Mouse (Mus musculus) cortical plate, adult 2 months (tissue): ENCODE data around the gene Tnpo2. TPM values are rescaled to one million over a fixed set of nuclear protein-coding genes. Genes with fewer than 3 reads are reported as not detected.
A peak's percentile ranks its signal among the peaks of the same experiment; 100 is the strongest.

Experiments
- H3K27ac ChIP-seq: fragments of 200-500 bp; 2 replicates; pipeline ENCODE4 v1.5.1; 2012; ENCODE audit warnings: low read length, control low read depth, inconsistent platforms; ENCODE audit not compliant: insufficient read depth
- H3K4me1 ChIP-seq: fragments of 200-500 bp; 2 replicates; pipeline ENCODE4 v1.6.1; 2011; ENCODE audit warnings: low read length; ENCODE audit not compliant: control insufficient read depth, insufficient read depth
- H3K4me3 ChIP-seq: fragments of 200-500 bp; 2 replicates; pipeline ENCODE4 v1.5.1; 2011; ENCODE audit warnings: mild to moderate bottlenecking, low read length, control low read depth; ENCODE audit not compliant: insufficient read depth
- CTCF ChIP-seq: fragments of 200-500 bp; IDR thresholded peaks from 2 replicates; pipeline ENCODE4 v1.5.1; 2011; ENCODE audit warnings: mild to moderate bottlenecking, control low read depth, low read length; ENCODE audit not compliant: insufficient read depth; ENCODE audit errors: extremely low read depth
- POLR2A ChIP-seq: fragments of 200-500 bp; IDR thresholded peaks from 2 replicates; pipeline ENCODE4 v1.6.1; 2011; ENCODE audit warnings: mild to moderate bottlenecking, low read length, control low read depth; ENCODE audit not compliant: insufficient read depth; ENCODE audit errors: extremely low read depth
- polyA plus RNA-seq: library from polyadenylated mRNA; depleted of rRNA; stranded (reverse); fragments of >200 nt; gene quantifications from 2 replicates; pipeline ENCODE4 v1.2.3, GENCODE M21; 2012

Tnpo2 gene
- polyA plus RNA-seq, 1 experiment: 110 TPM

DNA sequence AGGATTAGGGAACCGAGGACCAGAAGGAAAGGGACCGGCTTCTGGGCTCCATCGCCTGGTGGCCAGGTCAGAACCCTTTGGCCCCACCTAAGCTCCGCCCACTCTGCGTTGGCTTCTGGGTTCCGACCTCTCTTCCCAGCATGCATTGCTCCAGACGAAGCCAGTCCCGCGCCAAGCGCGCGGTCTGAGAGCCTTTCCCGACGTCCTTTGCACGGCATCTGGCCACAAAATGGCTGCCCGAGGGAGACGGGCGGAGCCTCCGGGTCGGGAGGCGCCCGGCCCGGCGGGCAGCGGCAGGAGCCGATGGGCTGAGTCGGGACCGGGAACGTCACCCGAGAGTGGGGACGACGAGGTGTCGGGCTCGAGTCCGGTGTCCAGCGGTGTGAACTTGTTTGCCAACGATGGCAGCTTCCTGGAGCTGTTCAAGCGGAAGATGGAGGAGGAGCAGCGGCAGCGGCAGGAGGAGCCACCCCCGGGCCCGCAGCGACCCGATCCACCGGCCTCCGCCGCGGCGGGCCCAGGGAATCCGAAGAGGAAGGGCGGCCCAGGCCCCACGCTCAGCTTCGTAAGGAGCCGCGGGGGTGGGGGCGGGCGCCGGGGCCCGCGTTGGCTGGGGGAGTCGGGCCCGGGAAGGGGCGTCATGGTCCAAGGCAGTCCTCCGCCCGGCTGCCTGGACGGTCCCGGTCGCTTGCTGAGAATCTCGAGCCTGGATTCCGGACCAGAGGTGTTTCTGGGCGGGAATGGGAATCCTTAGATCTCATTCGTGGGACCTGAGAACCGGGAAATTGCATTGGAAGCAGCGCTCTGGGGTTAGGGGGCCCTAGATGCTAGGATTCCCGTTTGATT, 9.8 kb upstream of the Tnpo2 start, which contains the start of gene Trir:
Gene Trir, plus strand, starts transcription at position 154 of the 846 bp plus-strand sequence.
- Histone ChIP-seq H3K4me3 (peak within 1 kb of the TSS; percentile 96), H3K27ac (peak within 1 kb of the TSS; percentile 96), H3K4me1 (peaks cover 10% of the 10 kb centered on the region)
- no peak for TF ChIP-seq CTCF
- peak; percentile 94 for TF ChIP-seq POLR2A

- Histone ChIP-seq H3K27ac (no peak overlapping the region), H3K4me3 (peak overlapping the region; percentile 80), H3K4me1 (peaks cover 10% of the 10 kb centered on the region)
- no peak for TF ChIP-seq POLR2A
- TF ChIP-seq CTCF: no peak
These were observed 9.2 kb upstream of the Tnpo2 start for GRCm38 (mm10) chr8:85027516-85027855.

GRCm38 (mm10) chr8:85027922-85028321, 8.8 kb upstream of the Tnpo2 start:
- H3K4me1 ChIP-seq: peaks cover 10% of the 10 kb centered on the region
- peak overlapping the region; percentile 80; the same call in 1 of the 2 replicates for H3K4me3 ChIP-seq
- TF ChIP-seq CTCF: no peak
- no peak for TF ChIP-seq POLR2A
- H3K27ac ChIP-seq: no peak overlapping the region

DNA sequence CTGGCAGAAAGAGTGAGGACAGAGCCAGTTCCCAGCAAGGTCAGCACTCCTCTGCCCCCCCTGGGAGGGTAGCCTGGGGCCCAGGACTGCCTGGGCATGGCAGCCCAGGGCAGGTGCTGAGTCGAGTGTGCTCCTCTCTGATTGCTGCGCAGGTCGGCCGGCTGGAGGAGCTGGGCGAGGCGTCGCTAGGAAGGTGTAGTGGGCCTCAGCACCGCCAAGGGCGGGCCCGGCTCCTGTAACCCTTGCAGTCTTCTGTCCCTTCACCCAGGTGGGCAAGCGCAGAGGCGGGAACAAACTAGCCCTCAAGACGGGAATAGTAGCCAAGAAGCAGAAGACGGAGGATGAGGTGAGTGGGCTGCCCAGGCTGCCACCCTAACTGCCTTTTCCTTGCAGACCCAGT, 7.4 kb upstream of the Tnpo2 start:
- H3K4me3 ChIP-seq: no peak overlapping the region
- TF ChIP-seq CTCF (no peak), POLR2A (no peak)
- H3K4me1 ChIP-seq: peaks cover 7% of the 10 kb centered on the region
- H3K27ac ChIP-seq: no peak overlapping the region

- Histone ChIP-seq H3K4me1 (peaks cover 4% of the 10 kb centered on the region), H3K27ac (no peak overlapping the region), H3K4me3 (no peak overlapping the region)
- TF ChIP-seq CTCF (no peak), POLR2A (no peak)
These were observed 3.9 kb upstream of the Tnpo2 start for GRCm38 (mm10) chr8:85032622-85033311.

DNA sequence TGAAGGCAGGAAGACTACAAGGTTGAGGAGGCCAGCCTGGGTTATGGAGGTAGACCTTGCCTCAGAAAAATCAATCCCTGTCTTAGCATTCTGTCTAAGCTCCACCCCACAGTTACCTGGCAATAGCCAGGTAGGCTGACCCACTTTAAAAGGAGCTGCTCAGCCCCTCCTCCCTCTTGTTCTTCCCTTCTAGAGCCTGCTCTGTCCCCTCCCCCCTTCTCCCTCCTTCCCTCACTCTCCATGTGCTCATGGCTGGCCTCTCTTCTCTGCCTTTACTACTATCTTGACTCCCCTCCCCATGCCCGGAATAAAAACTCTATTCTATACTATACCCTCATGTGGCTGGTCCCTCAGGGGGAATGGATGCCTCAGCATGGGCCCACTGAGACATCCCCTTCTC, 2.8 kb upstream of the Tnpo2 start:
- Histone ChIP-seq H3K4me3 (no peak overlapping the region), H3K27ac (no peak overlapping the region)
- TF ChIP-seq CTCF (no peak), POLR2A (no peak)

DNA sequence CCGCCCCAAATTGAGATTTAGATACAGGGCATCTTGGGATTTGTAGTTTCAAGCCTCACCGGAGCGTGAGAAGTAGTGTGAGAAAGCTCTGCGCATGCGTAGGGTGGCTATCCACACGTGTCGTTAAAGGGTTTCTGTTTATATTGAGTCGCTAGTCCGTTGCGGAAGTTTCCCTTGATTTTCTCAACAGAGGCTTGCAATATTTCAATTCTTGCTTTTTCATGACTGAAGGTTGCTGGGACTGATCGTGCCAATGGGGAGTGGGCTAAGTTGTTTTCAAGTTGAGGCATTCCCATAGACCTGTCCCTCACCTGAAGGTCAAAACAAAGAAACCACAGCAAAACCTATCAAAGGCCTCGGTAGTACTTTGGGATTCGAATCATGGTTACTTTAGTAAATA, 2.0 kb upstream of the Tnpo2 start:
- Histone ChIP-seq H3K4me1 (no peaks in the 10 kb centered on the region; the same call in 1 of the 2 replicates), H3K4me3 (no peak overlapping the region), H3K27ac (no peak overlapping the region)
- no peak for TF ChIP-seq CTCF
- TF ChIP-seq POLR2A: peak; percentile 41; the same call in 1 of the 2 replicates

More for the DNA sequence above, 2.8 kb upstream of the Tnpo2 start:
- H3K4me1 ChIP-seq: no peaks in the 10 kb centered on the region; the same call in 1 of the 2 replicates

GRCm38 (mm10) chr8:85035165-85035727, 1.5 kb upstream of the Tnpo2 start:
- H3K4me1 ChIP-seq: no peaks in the 10 kb centered on the region; the same call in 1 of the 2 replicates
- no peak overlapping the region for H3K27ac ChIP-seq
- no peak for TF ChIP-seq POLR2A
- peak overlapping the region; percentile 68; the same call in 1 of the 2 replicates for H3K4me3 ChIP-seq

- TF ChIP-seq CTCF: no peak
- no peak for TF ChIP-seq POLR2A
- Histone ChIP-seq H3K4me3 (peak overlapping the region; percentile 68), H3K4me1 (no peaks in the 10 kb centered on the region; the same call in 1 of the 2 replicates), H3K27ac (no peak overlapping the region)
These were observed 896 bp upstream of the Tnpo2 start for GRCm38 (mm10) chr8:85035728-85036310.
